Mouse (Mus musculus): ENCODE measurements at regions not wholly inside any gene's neighbourhood (a gene's known extent, or its start where the extent isn't known, plus 50 kb on each side); places are given as distances from the start of the nearest gene placed in this dataset.

DNA sequence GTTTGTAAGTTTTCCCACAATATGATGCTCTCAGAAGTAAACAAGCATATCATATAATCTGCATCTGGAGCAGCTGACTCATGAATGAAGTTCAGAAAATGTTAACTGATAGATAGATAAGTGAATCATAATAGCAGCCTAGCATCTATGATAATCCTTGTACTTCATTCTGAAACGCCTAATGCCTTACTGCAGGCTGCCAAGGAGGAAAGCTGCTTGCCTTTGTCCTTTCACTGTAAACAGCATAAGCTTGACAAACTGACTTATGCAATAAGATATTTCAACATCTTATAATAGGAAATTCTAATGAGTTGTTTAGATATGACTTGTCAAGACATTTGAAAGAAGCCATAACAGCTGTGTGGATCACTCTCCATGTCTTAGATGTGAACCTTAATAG, 920.3 kb upstream of the Gm7489 start:
- no peak for ATAC-seq
- WGBS = 37% methylated on average over 1 of the region's 1 CpGs
- H3K4me1 ChIP-seq (replicated peaks; ENCODE audit: control insufficient read depth, insufficient read depth, low read length) = no peaks in the 10 kb centered on the region

DNA sequence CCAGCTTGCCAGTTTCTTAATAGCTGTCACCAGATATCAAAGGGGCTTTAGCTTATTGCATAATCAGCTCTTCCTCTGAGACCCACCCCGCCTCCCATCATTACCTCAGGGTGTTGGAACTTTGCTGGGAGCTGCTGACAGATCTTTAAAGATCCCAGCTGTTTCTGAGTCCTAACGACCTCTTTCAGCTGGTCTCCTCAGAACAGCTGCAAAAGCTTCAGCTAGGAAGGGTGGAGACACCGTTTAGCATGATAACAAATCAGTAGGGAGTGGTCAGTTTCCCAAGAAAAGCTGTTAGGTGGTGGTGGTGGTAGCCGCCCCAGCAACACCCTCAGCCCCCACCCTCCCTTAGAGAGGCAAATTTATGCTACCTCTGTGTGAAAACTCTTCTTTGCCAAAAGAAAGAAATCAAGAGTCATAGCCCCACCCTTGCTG, 916.9 kb upstream of the Gm7489 start:
- no peak overlapping the region for H3K4me3 ChIP-seq (ENCODE audit: low read depth, low read length)
- no peak for ATAC-seq
- H3K27ac ChIP-seq (ENCODE audit: low read depth, low read length) = no peak overlapping the region
- H3K4me2 ChIP-seq (replicated peaks; ENCODE audit: low read depth) = no peak overlapping the region; the same call in 1 of the 2 replicates
- H3K9me3 ChIP-seq (ENCODE audit: control insufficient read depth) = no peaks in the 10 kb centered on the region
- no peaks in the 10 kb centered on the region for H3K36me3 ChIP-seq (ENCODE audit: control insufficient read depth, insufficient read depth)
- no peak for TF ChIP-seq CTCF (IDR thresholded peaks at IDR 0.05; ENCODE audit: low read depth)
- WGBS = 6% methylated on average over 4 of the region's 4 CpGs
- no peaks in the 10 kb centered on the region for H3K27me3 ChIP-seq (replicated peaks; ENCODE audit: control insufficient read depth, insufficient read depth, low read length)
- no peak overlapping the region for H3K9ac ChIP-seq (ENCODE audit: low read depth, low read length)
- H3K4me1 ChIP-seq (replicated peaks; ENCODE audit: control insufficient read depth, insufficient read depth, low read length) = no peaks in the 10 kb centered on the region

More for the DNA sequence above, 920.3 kb upstream of the Gm7489 start:
- Histone ChIP-seq H3K27me3 (replicated peaks; ENCODE audit: control insufficient read depth, insufficient read depth, low read length) (no peaks in the 10 kb centered on the region), H3K27ac (ENCODE audit: low read depth, low read length) (no peak overlapping the region), H3K4me3 (ENCODE audit: low read depth, low read length) (no peak overlapping the region), H3K9ac (ENCODE audit: low read depth, low read length) (no peak overlapping the region), H3K4me2 (replicated peaks; ENCODE audit: low read depth) (no peak overlapping the region), H3K36me3 (ENCODE audit: control insufficient read depth, insufficient read depth) (no peaks in the 10 kb centered on the region), H3K9me3 (ENCODE audit: control insufficient read depth) (no peaks in the 10 kb centered on the region)
- TF ChIP-seq CTCF (IDR thresholded peaks at IDR 0.05; ENCODE audit: low read depth) = no peak

- TF ChIP-seq CTCF (IDR thresholded peaks at IDR 0.05; ENCODE audit: low read depth) = no peak
- H3K4me3 ChIP-seq (ENCODE audit: low read depth, low read length) = no peak overlapping the region
- H3K4me1 ChIP-seq (replicated peaks; ENCODE audit: control insufficient read depth, insufficient read depth, low read length) = no peaks in the 10 kb centered on the region
- H3K9ac ChIP-seq (ENCODE audit: low read depth, low read length) = no peak overlapping the region
- 76% methylated on average over 2 of the region's 2 CpGs for WGBS
- ATAC-seq = no peak
- no peak overlapping the region for H3K27ac ChIP-seq (ENCODE audit: low read depth, low read length)
- H3K4me2 ChIP-seq (replicated peaks; ENCODE audit: low read depth) = no peak overlapping the region
- H3K36me3 ChIP-seq (ENCODE audit: control insufficient read depth, insufficient read depth) = no peaks in the 10 kb centered on the region
- no peaks in the 10 kb centered on the region for H3K9me3 ChIP-seq (ENCODE audit: control insufficient read depth)
- no peaks in the 10 kb centered on the region for H3K27me3 ChIP-seq (replicated peaks; ENCODE audit: control insufficient read depth, insufficient read depth, low read length)
Observed at GRCm38 (mm10) chr15:52982821-52983220, 901.9 kb upstream of the Gm7489 start.

GRCm38 (mm10) chr15:52990580-52990979, 894.1 kb upstream of the Gm7489 start:
- ATAC-seq = no peak
- Histone ChIP-seq H3K4me3 (ENCODE audit: low read depth, low read length) (no peak overlapping the region), H3K4me2 (replicated peaks; ENCODE audit: low read depth) (no peak overlapping the region), H3K4me1 (replicated peaks; ENCODE audit: control insufficient read depth, insufficient read depth, low read length) (no peaks in the 10 kb centered on the region), H3K9me3 (ENCODE audit: control insufficient read depth) (no peaks in the 10 kb centered on the region), H3K36me3 (ENCODE audit: control insufficient read depth, insufficient read depth) (no peaks in the 10 kb centered on the region), H3K9ac (ENCODE audit: low read depth, low read length) (no peak overlapping the region), H3K27ac (ENCODE audit: low read depth, low read length) (no peak overlapping the region), H3K27me3 (replicated peaks; ENCODE audit: control insufficient read depth, insufficient read depth, low read length) (no peaks in the 10 kb centered on the region)
- TF ChIP-seq CTCF (IDR thresholded peaks at IDR 0.05; ENCODE audit: low read depth) = no peak

- 78% methylated on average over 1 of the region's 1 CpGs for whole genome bisulfite sequencing
- no peak overlapping the region for H3K27ac ChIP-seq (ENCODE audit: low read depth, low read length)
- H3K27me3 ChIP-seq (replicated peaks; ENCODE audit: control insufficient read depth, insufficient read depth, low read length) = no peaks in the 10 kb centered on the region
- no peak overlapping the region for H3K9ac ChIP-seq (ENCODE audit: low read depth, low read length)
- no peak overlapping the region for H3K4me3 ChIP-seq (ENCODE audit: low read depth, low read length)
- H3K9me3 ChIP-seq (ENCODE audit: control insufficient read depth) = no peaks in the 10 kb centered on the region
- no peaks in the 10 kb centered on the region for H3K4me1 ChIP-seq (replicated peaks; ENCODE audit: control insufficient read depth, insufficient read depth, low read length)
- no peaks in the 10 kb centered on the region for H3K36me3 ChIP-seq (ENCODE audit: control insufficient read depth, insufficient read depth)
- TF ChIP-seq CTCF (IDR thresholded peaks at IDR 0.05; ENCODE audit: low read depth) = no peak
- no peak for ATAC-seq
- no peak overlapping the region for H3K4me2 ChIP-seq (replicated peaks; ENCODE audit: low read depth)
Observed at GRCm38 (mm10) chr15:52994351-52994750, 890.4 kb upstream of the Gm7489 start.

- TF ChIP-seq CTCF (IDR thresholded peaks at IDR 0.05; ENCODE audit: low read depth) = no peak
- Histone ChIP-seq H3K27me3 (replicated peaks; ENCODE audit: control insufficient read depth, insufficient read depth, low read length) (no peaks in the 10 kb centered on the region), H3K36me3 (ENCODE audit: control insufficient read depth, insufficient read depth) (no peaks in the 10 kb centered on the region), H3K27ac (ENCODE audit: low read depth, low read length) (no peak overlapping the region), H3K4me1 (replicated peaks; ENCODE audit: control insufficient read depth, insufficient read depth, low read length) (no peaks in the 10 kb centered on the region), H3K9ac (ENCODE audit: low read depth, low read length) (no peak overlapping the region), H3K9me3 (ENCODE audit: control insufficient read depth) (no peaks in the 10 kb centered on the region), H3K4me3 (ENCODE audit: low read depth, low read length) (no peak overlapping the region), H3K4me2 (replicated peaks; ENCODE audit: low read depth) (no peak overlapping the region)
- 80% methylated on average over 2 of the region's 2 CpGs for WGBS
- ATAC-seq = no peak
Observed at GRCm38 (mm10) chr15:52999200-52999599, 885.5 kb upstream of the Gm7489 start.

DNA sequence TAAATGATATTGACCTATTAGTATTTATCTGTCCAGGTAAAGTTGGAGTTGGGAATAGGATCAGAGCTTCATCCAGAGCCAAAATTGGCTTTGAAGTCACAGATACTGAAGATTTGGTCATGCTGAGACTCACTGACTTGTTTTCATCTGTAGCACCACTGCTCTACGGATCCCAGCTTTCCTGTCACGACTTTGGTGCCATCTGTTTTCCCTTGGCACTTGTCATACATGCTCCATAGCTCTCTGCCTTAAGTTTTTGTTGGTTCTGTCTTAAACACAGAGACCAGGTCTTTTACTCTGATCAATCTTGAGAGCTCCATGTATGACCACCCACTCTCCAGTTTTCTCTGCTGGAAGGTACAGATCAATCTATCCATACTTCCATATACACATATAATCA, 884.9 kb upstream of the Gm7489 start:
- H3K27me3 ChIP-seq (replicated peaks; ENCODE audit: control insufficient read depth, insufficient read depth, low read length) = no peaks in the 10 kb centered on the region
- no peak overlapping the region for H3K4me2 ChIP-seq (replicated peaks; ENCODE audit: low read depth)
- WGBS = 83% methylated on average over 2 of the region's 2 CpGs
- H3K9ac ChIP-seq (ENCODE audit: low read depth, low read length) = no peak overlapping the region
- no peak overlapping the region for H3K4me3 ChIP-seq (ENCODE audit: low read depth, low read length)
- H3K4me1 ChIP-seq (replicated peaks; ENCODE audit: control insufficient read depth, insufficient read depth, low read length) = no peaks in the 10 kb centered on the region
- no peak for ATAC-seq
- H3K27ac ChIP-seq (ENCODE audit: low read depth, low read length) = no peak overlapping the region
- no peaks in the 10 kb centered on the region for H3K9me3 ChIP-seq (ENCODE audit: control insufficient read depth)
- no peaks in the 10 kb centered on the region for H3K36me3 ChIP-seq (ENCODE audit: control insufficient read depth, insufficient read depth)
- TF ChIP-seq CTCF (IDR thresholded peaks at IDR 0.05; ENCODE audit: low read depth) = no peak

Measured in intestine, postnatal 0 days (tissue).